Mouse (Mus musculus) cerebellum, adult 9-10 months (tissue): ENCODE data around the gene Parp1.
A peak's percentile ranks its signal among the peaks of the same experiment; 100 is the strongest.

Experiments used
- DNase-seq: peaks from one replicate; pipeline ENCODE4 v3.0.0; 2022

Gene Parp1

DNA sequence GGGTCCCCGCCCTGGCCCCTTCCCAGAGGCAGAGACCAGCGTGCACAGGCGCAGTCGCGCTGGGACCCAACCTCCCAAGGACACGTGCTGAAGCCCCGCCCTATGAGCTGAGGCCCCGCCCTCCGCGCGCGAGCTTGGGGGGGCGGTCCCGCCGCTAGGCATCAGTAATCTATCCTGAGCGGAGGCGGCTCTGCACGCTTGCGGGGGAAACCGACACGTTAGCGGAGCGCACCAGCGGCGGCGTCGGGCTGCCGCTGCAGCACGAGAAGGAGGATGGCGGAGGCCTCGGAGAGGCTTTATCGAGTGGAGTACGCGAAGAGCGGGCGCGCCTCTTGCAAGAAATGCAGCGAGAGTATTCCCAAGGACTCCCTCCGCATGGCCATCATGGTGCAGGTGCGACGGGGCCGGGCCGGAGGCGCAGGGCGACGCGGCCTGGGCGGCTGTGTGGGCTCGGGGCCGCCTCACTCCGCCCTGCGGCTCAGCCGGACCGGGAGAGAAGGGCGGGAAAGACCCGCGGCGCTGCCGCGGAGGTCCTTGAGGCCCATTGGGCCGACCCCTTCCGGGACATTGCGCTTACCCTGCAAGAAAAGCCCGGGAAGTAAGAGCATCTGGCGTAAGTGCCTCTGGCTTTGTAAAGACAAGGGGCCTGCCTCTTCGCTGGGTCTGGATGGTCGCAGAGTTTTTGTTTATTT lies at the start of gene Parp1:
TSS of gene Parp1 (plus strand) at position 164 of the 692 bp plus-strand sequence.
- DNase-seq: peak; percentile 97

- no peak for DNase-seq
Observed at GRCm38 (mm10) chr1:180519520-180519919, 49.2 kb upstream of the Parp1 start.

GRCm38 (mm10) chr1:180520190-180520589 lies 48.5 kb upstream of the Parp1 start:
- no peak for DNase-seq

- DNase-seq: no peak
Observed at GRCm38 (mm10) chr1:180523320-180523719, 45.4 kb upstream of the Parp1 start.

- DNase-seq: peak; percentile 80
Observed at GRCm38 (mm10) chr1:180525301-180525700, 43.4 kb upstream of the Parp1 start.

GRCm38 (mm10) chr1:180529847-180530246 lies 38.9 kb upstream of the Parp1 start:
- no peak for DNase-seq

DNA sequence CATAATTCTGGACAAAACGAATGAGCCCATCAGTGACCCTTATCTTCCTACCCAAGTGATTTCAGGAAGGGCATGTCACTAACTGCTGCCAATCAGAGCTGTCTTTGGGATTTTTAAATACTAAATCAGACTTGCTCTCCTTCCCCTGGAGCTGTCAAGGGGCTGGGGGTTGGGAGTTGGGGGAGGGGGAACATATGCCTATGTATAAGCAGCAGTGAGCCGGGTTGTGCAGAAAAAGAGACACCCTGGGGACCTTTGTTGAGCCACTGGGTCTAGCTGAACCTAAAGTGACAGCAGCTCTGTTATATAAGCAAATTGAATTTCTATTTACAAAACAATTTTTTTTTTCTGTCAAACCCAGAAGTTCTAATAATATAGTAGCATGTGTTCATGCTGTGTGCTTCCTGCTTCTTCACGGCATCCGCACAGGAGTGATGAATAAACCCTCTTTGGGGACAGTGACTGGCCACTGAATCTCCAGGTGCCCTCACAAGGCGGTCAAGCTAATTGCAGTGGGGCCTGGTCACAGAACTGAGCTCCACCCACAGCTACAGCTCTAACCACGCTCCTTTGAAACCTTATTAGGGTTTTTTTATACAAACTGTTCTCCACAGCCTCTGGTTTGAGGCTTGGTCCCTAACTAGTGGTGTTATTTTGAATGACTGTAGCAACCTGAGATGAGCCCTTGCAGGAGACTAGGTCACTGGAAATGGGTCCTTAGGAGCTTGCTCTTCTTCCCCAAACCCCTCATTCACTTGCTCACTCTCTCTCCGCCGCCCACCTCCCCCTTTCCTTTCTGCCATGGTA lies 38.1 kb upstream of the Parp1 start:
- peak; percentile 51 for DNase-seq

- DNase-seq: no peak
Observed at GRCm38 (mm10) chr1:180532671-180533070, 36.1 kb upstream of the Parp1 start.

DNA sequence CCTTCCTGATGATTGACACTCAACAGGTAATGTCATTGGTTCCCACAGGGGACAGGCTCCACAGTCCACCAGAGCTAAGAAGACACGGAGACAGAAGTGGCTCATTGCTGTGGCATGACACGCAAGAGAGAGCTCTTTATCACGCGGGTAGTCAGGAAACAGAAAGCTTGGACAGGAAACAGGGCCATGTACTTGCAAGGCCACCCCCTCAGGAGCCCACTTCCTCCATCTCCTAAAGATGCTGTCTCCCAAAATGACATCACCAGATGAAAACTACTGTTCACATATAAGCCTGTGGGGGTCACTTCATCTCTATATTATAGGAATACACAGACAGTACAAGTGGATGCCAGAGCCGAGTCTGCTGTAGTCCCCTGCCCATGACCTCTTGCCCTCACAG lies 32.0 kb upstream of the Parp1 start:
- DNase-seq: no peak

GRCm38 (mm10) chr1:180541251-180541650 lies 27.5 kb upstream of the Parp1 start:
- no peak for DNase-seq

DNA sequence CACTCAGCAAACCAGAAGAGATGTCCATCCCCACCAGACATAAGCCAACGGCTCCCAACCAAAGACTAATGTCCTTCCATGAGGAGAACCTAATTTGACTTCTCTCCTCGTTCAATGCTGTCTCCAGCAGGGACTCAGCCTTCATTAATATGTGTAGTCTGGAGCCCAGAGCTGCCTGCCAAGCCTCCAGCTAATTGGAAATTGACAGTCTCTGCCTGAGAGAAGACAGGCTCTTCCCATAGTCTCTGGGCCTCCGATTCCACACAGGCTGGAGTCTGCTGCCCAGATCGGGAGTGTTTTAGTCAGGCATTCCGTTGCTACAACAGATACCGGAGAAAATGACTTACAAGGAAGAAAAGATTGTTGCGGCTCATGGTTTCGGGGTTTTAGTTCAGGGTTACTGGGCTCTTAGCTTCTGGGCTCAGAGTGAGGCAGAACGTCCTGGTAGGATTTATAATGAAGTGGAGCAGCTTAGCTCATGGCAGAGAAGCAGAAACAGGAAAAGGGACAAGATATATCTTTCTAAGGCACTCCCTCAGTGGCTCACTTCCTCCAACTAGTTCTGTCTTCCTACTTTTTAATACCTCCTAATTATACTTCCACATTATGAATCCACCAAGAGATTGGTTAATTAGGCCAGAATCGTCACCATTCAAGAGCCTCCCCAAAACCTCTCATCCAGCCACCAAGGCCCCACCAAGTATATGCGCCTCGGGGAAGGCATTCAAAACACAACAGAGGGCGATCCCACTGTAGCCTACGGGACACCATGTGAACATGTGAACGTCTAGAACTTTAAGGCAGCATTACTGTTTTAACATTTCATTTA lies 26.6 kb upstream of the Parp1 start:
- DNase-seq: no peak

DNA sequence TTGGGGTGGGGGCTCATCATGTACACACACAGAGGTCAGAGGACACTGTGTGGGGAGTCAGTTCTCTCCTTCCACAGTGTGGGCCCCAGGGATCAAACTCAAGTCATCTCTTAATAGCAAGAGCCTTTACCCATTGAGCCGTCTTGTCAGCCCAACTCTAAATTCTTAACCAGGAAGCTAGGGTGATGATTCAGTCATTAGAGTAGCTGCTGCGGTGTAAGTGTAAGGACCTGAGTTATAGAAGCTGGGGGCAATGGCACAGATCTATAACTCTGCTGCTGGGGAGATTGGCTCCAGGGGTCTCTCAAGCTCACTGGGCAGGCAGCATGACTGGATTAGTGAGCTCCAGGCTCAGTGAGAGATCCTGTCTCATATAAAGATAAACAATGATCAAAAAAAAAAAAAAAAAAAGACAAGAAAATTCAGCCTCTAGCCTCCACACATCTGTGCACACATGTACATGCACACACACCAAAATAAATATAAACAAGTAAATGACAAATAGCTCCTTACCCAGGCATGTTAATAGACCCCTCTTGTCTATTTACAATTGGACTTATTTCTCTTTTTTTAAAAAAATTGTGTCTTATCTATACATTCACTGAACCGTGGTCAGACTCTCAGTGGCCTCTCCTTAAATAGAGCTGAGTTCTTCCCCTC lies 25.9 kb upstream of the Parp1 start:
- no peak for DNase-seq

DNA sequence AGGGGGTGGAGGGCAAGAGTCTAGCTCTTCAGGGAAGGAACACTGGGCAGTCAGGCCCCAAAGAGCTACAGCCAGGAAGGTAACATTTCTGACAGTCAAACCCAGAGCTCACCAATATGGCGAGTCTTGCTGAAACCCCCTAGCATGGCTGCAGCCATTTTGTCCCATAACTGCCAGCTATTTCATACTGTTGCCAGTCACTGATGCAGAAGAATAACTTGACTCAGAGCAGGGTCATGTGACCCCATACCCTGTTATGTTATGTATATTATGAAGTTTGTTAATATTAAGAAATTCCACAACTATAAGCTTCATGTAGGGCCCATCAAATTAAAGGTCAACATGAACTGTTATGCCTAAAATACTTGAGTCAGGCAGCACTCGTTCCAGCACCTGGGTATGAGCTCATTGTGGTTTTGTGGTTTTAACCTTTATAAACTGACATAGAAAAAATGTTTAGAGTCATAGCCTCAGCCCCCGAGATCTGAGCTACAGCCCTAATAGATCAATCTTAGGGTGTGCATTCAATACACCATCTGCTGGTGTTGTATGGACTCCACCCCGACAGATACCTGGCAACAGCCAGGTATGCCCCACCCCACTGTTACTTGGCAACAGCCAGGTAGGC lies 22.7 kb upstream of the Parp1 start:
- no peak for DNase-seq

GRCm38 (mm10) chr1:180546798-180547750 lies 21.6 kb upstream of the Parp1 start:
- DNase-seq: no peak

GRCm38 (mm10) chr1:180547751-180548669 lies 20.7 kb upstream of the Parp1 start:
- peak; percentile 12 for DNase-seq

GRCm38 (mm10) chr1:180549539-180550308 lies 19.0 kb upstream of the Parp1 start:
- DNase-seq: peak; percentile 20

- DNase-seq: peak; percentile 87
Observed at GRCm38 (mm10) chr1:180550770-180551169, 18.0 kb upstream of the Parp1 start.

GRCm38 (mm10) chr1:180556899-180557298 lies 11.8 kb upstream of the Parp1 start:
- no peak for DNase-seq

DNA sequence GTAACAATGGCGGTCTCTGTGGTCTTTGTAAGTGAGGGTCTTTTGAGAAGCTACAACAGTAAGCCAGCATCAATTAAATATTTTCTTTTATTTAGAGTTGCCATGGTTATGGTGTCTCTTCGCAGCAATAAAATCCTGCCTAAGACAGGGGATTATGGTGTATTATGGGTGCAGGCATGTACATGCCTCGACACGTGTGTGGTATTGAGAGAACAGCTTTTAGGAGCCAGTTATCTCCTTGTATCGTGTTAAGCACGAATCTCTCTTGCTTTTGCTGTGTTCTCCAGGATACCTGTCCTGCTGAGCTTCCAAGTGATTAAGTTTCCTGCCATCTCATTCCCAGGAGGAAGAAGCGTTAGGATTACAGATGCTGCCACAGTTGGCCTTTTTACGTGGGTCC lies 9.3 kb upstream of the Parp1 start:
- DNase-seq: no peak
